Mouse (Mus musculus) neural tube, embryonic 14.5 days (tissue): Measurements from ENCODE around the gene Gm28539. TPM values are rescaled to one million over a fixed set of nuclear protein-coding genes. Genes with fewer than 3 reads are reported as not detected.

ENCODE experiments used
- polyA plus RNA-seq: library from polyadenylated mRNA; unstranded; fragments of >200 nt; fragmentation: Nextera tagmentation; extraction: Ambion mirVana; gene quantifications from 2 replicates; pipeline ENCODE4 v1.2.1, GENCODE M21; 2014

Gene Gm28539
- polyA plus RNA-seq, 1 experiment from 2014 or later: not detected

Other genes with a start within 250 kb of the Gm28539 start
- 0.64 and 1.5 TPM in 2 replicates for gene Tbx1, start 245.9 kb upstream of the Gm28539 start, polyA plus RNA-seq
- gene Gp1bb, start 214.2 kb upstream of the Gm28539 start, polyA plus RNA-seq: 11.5 and 14.1 TPM in 2 replicates
- gene Gm49601, start 210.2 kb upstream of the Gm28539 start, polyA plus RNA-seq: 8.3 and 10.7 TPM in 2 replicates
- gene Sept5, start 206.6 kb upstream of the Gm28539 start, polyA plus RNA-seq: 179 and 183 TPM in 2 replicates
- gene Cldn5, start 59.7 kb upstream of the Gm28539 start, polyA plus RNA-seq: 45.1 and 110 TPM in 2 replicates
- 106 and 115 TPM in 2 replicates for gene Ufd1, start 24.8 kb upstream of the Gm28539 start, polyA plus RNA-seq
- 5.6 and 6.8 TPM in 2 replicates for gene Cdc45, start 24.6 kb upstream of the Gm28539 start, polyA plus RNA-seq
- 33.6 and 44.2 TPM in 2 replicates for gene 2510002D24Rik, start within 50 bp of the Gm28539 start, polyA plus RNA-seq
- gene Mrpl40, start 40.3 kb downstream of the Gm28539 start, polyA plus RNA-seq: 65.0 and 79.2 TPM in 2 replicates
- gene Hira, start 40.5 kb downstream of the Gm28539 start, polyA plus RNA-seq: 19.6 and 23.4 TPM in 2 replicates